Mouse (Mus musculus) gastrocnemius, adult 2 months (tissue): ENCODE measurements at regions not wholly inside any gene's neighbourhood (a gene's known extent, or its start where the extent isn't known, plus 50 kb on each side); places are given as distances from the start of the nearest gene placed in this dataset.
A peak's percentile ranks its signal among the peaks of the same experiment; 100 is the strongest.

Experiments
- DNase-seq: peaks from one replicate; pipeline ENCODE4 v3.0.0; 2022
- H3K27ac ChIP-seq: fragments of 200-600 bp; 2 replicates; pipeline ENCODE4 v1.8.1; 2022; ENCODE audit warnings: mild to moderate bottlenecking
- H3K4me3 ChIP-seq: fragments of 200-600 bp; 2 replicates; pipeline ENCODE4 v1.8.1; 2022; ENCODE audit warnings: mild to moderate bottlenecking, moderate library complexity
- CTCF ChIP-seq: fragments of 200-600 bp; IDR thresholded peaks from 2 replicates; pipeline ENCODE4 v1.8.1; 2022; ENCODE audit warnings: antibody characterized with exemption, mild to moderate bottlenecking, moderate library complexity
- intact Hi-C: fragments of 180-260 bp; cut with DNase I; formaldehyde crosslinking; loops from one replicate; pipeline ENCODE4 v1.15.1; 2025

DNA sequence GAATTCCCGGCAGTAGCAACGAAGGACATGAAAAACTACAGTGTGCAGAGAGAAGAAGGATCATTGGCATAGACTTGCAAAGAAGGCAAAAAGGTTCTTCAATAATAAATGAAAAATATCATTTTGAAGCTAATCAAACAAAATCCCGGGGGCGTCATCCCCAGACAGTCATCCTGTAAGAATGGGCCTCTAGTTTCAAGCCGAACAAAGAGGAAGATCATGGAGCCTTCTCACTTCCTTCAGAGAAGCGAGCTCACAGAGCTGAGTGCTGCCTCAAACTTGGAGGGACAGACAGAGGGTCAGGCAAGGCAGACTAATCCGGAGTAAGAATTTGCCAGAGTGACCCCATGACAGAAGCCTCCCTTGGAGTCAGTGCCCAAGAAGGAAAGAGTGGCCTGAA is 163.0 kb downstream of the Kit start:
- H3K4me3 ChIP-seq: no peak overlapping the region
- no peak overlapping the region for H3K27ac ChIP-seq
- intact Hi-C loops: no loop called here
- no peak for TF ChIP-seq CTCF
- no peak for DNase-seq

DNA sequence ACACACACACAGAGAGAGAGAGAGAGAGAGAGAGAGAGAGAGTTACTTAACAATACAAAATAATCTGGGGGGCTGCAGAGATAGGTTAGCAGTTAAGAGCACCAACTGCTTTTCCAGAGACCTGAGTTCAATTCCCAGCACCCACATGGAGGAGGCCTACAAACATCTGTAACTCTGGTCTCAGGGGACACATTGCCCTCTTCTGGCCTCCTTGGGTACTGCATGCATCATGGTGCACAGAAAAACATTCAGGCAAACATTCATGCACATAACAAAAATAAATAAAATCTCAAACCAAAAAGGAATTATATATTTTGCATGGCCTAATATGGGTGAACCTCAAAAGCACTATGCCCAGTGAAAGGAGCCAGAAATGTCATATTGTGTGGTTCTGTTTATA is 161.6 kb downstream of the Kit start:
- intact Hi-C loops: no loop called here
- TF ChIP-seq CTCF: peak; percentile 26; the same call in 1 of the 2 replicates
- no peak for DNase-seq
- Histone ChIP-seq H3K4me3 (no peak overlapping the region), H3K27ac (no peak overlapping the region)

DNA sequence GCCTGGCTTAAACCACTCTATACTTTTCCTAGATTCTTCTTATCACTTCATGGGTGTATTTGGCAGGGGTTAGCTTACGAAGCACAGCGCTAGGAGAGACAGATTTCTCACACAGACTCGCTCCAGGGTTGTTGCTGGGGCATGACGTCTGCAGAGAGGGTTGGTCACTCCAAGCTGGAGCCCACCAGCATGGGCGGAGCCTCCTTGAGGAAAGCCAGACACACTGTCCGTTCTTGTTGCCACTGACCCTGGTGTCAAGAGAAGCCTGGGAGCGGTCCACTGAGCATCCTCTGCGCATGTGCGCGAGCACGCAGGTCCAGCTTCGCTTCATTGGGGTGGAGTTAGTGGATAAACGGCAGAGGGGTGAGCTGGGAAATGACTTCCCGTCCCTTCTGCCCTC is 159.8 kb downstream of the Kit start:
- intact Hi-C loops: no loop called here
- Histone ChIP-seq H3K4me3 (no peak overlapping the region), H3K27ac (no peak overlapping the region)
- TF ChIP-seq CTCF: no peak
- DNase-seq: no peak

DNA sequence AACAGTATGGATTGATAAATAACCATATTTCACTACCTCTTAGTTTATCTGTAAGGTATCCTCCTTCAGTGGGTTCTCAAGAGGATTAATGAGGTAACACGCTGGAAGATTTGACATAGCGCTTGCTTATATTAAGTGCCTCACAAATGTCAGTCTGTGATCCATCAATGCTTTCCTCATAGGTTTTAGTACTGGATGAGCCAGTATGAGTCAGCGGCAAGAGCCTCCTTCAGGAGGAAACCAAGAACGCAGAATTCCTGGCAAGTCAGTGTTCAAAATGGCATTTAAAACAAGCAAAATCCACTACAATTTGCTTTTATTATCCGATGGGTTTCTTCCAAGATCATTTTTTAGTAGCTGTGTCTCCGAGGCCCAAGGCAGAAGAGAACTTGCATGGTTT is 159.3 kb downstream of the Kit start:
- H3K4me3 ChIP-seq: no peak overlapping the region
- DNase-seq: no peak
- intact Hi-C loops: no loop called here
- no peak for TF ChIP-seq CTCF
- H3K27ac ChIP-seq: no peak overlapping the region

DNA sequence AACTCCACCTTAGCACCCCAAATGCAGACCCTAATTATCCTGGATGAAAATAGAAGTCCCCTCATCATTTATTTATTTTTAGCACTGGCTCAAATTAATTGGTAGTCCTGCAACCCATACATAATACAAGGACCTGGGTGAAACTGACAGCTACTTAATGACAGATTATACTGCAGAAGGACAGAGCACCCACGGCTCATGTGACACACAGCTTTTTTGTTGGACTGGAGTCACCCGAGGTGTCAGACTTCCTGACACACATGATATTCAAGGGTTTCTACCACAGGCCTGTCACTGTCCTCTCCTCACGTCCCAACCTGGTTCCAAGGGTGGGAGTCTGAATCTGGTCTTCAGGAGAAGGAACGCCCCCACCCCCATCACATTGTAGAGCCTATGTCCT is 156.5 kb downstream of the Kit start:
- DNase-seq: no peak
- no peak overlapping the region for H3K4me3 ChIP-seq
- TF ChIP-seq CTCF: no peak
- H3K27ac ChIP-seq: no peak overlapping the region
- intact Hi-C loops: no loop called here

DNA sequence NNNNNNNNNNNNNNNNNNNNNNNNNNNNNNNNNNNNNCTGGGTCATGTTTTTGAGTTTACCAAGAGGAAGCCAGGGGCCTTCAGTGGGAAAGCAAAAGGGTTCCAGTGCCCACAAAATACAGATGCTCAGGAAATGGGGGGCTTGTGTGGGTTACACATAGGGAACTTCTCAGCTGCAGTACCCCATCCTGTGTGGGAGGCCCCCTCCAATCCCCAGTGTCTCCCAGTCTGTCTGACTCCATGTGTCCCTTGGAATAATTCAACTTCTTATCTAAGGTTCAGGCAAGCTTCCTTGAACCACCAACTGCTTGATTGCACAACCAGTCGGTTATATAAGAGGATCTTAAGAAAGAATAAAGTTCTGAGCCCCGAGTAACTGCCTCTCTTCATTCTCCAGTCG is 156.0 kb downstream of the Kit start:
- intact Hi-C loops: no loop called here
- no peak for DNase-seq
- H3K27ac ChIP-seq: no peak overlapping the region
- no peak overlapping the region for H3K4me3 ChIP-seq
- no peak for TF ChIP-seq CTCF

DNA sequence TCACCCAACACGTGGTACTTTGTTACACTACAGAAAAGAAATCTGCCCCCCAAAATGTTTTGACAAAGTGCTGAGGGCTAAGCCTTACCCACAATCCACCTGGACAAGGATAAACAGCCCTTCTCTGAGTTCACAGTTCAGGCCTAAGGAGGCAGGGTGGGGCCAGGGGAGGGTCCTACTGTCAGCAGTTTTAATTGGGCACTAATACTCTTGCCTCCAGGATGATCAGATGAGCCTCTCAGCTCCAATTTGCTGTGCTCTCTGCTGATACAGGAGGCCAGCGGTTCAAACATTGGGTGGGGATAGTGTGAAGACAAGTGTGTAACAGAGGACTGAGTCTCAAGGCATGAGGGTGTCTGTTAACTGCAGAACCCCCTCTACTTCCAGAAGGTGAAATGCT is 146.6 kb downstream of the Kit start:
- Histone ChIP-seq H3K27ac (no peak overlapping the region), H3K4me3 (no peak overlapping the region)
- no peak for DNase-seq
- no peak for TF ChIP-seq CTCF
- intact Hi-C loops: no loop called here

DNA sequence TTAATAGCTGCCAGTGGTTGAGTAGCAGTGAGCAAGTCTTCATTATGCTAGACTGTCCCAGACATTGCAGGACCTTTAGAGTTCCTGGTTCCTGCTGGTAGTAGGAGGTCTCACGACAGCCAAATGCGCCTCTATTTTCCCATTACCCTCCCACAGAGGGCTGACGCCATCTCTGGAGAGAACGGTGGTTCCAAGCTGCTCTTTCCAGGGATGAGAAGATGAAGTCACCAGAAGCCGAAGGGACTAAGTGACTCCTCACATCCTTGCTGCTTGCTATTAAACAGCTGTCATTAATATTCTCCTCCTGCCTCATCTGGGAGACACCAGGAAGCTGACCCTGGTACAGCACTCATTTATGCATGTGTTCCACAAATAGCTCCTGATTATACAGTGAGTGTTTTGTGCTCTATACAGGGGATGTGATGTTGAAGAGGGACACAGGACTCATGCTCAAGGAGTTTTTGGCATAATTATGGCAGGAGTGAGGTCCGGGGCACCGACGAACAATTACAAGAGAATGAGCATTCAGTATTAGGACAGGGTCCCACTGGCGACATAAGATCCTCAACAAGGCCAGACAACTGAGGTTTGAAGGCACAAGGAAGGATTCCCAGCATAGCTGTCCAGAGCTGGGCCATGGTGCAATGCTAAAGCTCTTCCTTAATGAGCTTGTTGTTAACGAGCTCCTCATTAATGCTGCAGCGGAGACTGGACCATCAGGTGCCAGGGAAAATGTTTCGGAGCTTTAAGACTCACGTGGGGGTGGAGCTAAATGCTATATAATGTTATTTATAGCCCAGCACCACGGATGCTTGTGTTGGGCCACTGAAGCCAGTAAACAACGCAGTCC is 145.6 kb downstream of the Kit start:
- no peak for DNase-seq
- Histone ChIP-seq H3K4me3 (no peak overlapping the region), H3K27ac (no peak overlapping the region)
- intact Hi-C loops: no loop called here
- TF ChIP-seq CTCF: no peak

DNA sequence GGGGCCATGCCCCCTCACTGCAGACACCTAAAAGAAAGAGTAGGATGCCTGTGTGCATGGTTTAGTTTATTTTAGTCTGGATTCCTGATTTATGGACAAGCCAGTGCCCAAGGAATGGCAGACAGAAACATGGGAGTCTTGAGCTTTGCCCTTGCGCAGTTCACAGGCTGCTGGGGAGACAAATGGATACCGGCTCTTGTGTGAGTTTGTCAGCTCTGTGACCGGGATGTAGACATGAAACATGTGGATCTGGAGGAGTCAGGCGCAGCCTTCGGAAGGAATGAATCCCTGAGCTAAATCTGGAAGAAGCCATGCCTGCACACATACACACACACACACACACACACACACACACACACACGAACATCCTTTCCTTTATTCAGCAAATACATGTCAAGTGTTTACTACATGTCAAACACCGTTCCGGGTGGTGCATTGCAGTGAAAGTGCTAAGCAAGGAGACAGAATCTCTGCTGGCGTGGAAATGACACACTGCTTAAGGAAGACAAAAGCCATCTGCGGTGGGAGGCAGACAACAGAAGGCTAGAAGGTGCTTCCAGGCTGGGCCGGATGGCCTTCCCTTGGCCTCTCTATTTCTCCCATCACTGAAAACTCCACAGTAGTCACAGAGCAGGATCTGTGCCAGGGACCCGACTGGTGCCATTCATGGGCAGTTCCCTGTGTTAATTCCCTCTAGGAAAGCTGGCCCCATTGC is 144.0 kb downstream of the Kit start:
- no peak for DNase-seq
- Histone ChIP-seq H3K27ac (no peak overlapping the region), H3K4me3 (no peak overlapping the region)
- TF ChIP-seq CTCF: no peak
- intact Hi-C loops: no loop called here
